Comparison of ENCODE assay signal across 33 mouse cellular contexts in the genomic region with DNA sequence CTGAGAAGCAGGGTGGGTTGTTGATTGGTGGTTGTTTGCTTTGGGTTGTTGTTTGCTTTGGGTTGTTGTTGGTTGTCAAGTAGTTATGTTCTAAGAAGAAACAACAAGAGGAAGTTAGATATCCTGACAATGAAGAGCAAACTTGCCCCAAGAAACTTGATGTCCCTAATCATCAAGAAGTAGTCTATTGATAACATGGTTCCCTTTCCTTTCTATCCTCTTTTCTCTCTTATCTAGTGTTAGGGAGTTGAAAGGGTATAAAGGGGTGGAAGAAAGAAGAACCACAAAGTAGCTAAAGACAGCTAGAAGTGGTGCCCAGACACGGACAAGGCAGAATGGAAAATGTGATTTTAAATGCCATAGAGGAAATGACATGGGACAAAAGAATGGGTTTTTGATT.
"Had no signal": no experiment of that assay in that cellular context is flagged by ENCODE, and none has a peak within 500 bp of the region (broad histone marks: within the 10 kb centered on the region; RNA-seq: fewer than 3 reads in every experiment).

No protein-coding gene starts in this region.

- H3K4me1 ChIP-seq: heart, embryonic 12.5 days; heart, embryonic 13.5 days; heart, embryonic 15.5 days; hindbrain, embryonic 10.5 days; hindbrain, embryonic 12.5 days; hindbrain, embryonic 13.5 days; hindbrain, embryonic 15.5 days; intestine, embryonic 15.5 days; kidney, embryonic 15.5 days had no signal

- H3K9me3 ChIP-seq: heart, embryonic 12.5 days; heart, embryonic 13.5 days; heart, embryonic 15.5 days; hindbrain, embryonic 10.5 days; hindbrain, embryonic 12.5 days; hindbrain, embryonic 13.5 days; hindbrain, embryonic 15.5 days; intestine, embryonic 15.5 days; kidney, embryonic 15.5 days had no signal

- H3K27ac ChIP-seq: heart, embryonic 13.5 days; heart, embryonic 15.5 days; hindbrain, embryonic 10.5 days; hindbrain, embryonic 12.5 days; hindbrain, embryonic 13.5 days; hindbrain, embryonic 14.5 days; hindbrain, embryonic 15.5 days; hindbrain, postnatal 0 days; intestine, embryonic 15.5 days; kidney, embryonic 15.5 days; kidney, postnatal 0 days; layer of hippocampus, adult 2 months; left cerebral cortex, adult 2 months had no signal

- H3K36me3 ChIP-seq: heart, embryonic 12.5 days; heart, embryonic 13.5 days; heart, embryonic 15.5 days; hindbrain, embryonic 10.5 days; hindbrain, embryonic 12.5 days; hindbrain, embryonic 13.5 days; hindbrain, embryonic 15.5 days; intestine, embryonic 15.5 days; kidney, embryonic 15.5 days had no signal

- DNase-seq: heart, postnatal 10 days; heart, postnatal 14 days; heart, postnatal 36 days; heart, postnatal 4 days; kidney, adult 11 months; kidney, adult 18-20 months; kidney, adult 2 months; kidney, adult 8-10 months; kidney, adult 9 months; kidney, postnatal 10 days; kidney, postnatal 14 days; kidney, postnatal 25 days; kidney, postnatal 36 days; kidney, postnatal 4 days; layer of hippocampus, adult 9-11 months; layer of hippocampus, postnatal 36 days had no signal

- H3K9ac ChIP-seq: heart, embryonic 12.5 days; heart, embryonic 13.5 days; heart, embryonic 15.5 days; hindbrain, embryonic 12.5 days; hindbrain, embryonic 13.5 days; hindbrain, embryonic 14.5 days; hindbrain, embryonic 15.5 days; intestine, embryonic 15.5 days; kidney, embryonic 15.5 days had no signal

- H3K27me3 ChIP-seq: heart, embryonic 12.5 days; heart, embryonic 13.5 days; heart, embryonic 15.5 days; hindbrain, embryonic 12.5 days; hindbrain, embryonic 13.5 days; hindbrain, embryonic 15.5 days; intestine, embryonic 15.5 days; kidney, embryonic 15.5 days had no signal

- H3K4me3 ChIP-seq: heart, embryonic 12.5 days; heart, embryonic 13.5 days; heart, embryonic 15.5 days; hindbrain, embryonic 10.5 days; hindbrain, embryonic 12.5 days; hindbrain, embryonic 13.5 days; hindbrain, embryonic 15.5 days; intestine, embryonic 15.5 days; kidney, embryonic 15.5 days; layer of hippocampus, adult 2 months; left cerebral cortex, adult 2 months had no signal

- ATAC-seq: hindbrain, embryonic 16.5 days; hindbrain, postnatal 0 days; inflammation-experienced regulatory T-cells, adult 6 months; intestine, postnatal 0 days had no signal
